Mouse (Mus musculus): Measurements from ENCODE around the gene Olfr78. TPM values are rescaled to one million over a fixed set of nuclear protein-coding genes. Genes with fewer than 3 reads are reported as not detected.

The Olfr78 gene
- total RNA-seq (2021): under 1 TPM in 1 of 2 experiments, not detected in 1; 0.24 TPM
- 0.19 and 0.46 TPM in 2 replicates for polyA plus RNA-seq (2012; rRNA removed)
- long read RNA-seq: 0 reads

DNA sequence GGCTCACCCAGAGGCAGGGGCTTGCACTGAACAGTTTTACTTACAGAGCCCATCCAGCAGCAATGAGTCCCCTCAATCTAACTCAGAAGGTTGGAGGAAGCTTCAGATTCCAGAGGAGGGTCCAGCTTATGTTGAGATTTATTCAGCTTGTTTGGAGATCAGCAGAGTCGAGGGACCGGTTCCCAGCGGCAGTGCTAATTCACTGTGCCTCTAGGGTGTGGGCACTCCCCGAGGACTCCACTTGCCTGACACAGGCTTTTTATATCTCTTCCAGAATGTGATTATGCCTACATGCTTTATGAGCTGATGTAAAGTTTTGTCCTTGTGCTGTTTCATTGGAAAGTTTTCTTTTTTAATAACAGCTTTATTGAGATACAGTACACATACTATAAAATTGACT lies at the start of gene Olfr78, which contains the start of gene Olfr560:
Gene Olfr78, minus strand, starts transcription at position 206 of the 400 bp plus-strand sequence.
Gene Olfr560, minus strand, starts transcription at position 101 of the 400 bp plus-strand sequence.
- no peak for DNase-seq

DNA sequence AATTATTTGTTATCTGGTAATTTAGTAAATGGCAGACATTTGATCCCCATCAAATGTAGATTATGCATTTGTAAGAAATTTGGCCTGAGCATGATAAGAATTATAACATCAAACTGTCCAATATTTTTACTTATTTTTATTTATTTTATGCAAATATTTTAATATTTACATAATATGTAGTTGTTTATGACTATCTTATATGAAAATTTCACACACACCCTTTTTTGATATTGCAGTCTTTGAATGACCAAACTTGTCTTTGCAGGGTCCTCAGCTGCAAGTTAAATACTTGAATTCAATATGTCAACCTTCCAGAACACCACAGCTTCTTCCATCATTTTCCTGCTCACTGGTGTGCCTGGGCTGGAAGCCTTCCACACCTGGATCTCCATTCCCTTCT lies 43.9 kb upstream of the Olfr78 start, which contains the start of gene Olfr564:
Gene Olfr564, plus strand, starts transcription at position 301 of the 400 bp plus-strand sequence.
- DNase-seq: no peak

DNA sequence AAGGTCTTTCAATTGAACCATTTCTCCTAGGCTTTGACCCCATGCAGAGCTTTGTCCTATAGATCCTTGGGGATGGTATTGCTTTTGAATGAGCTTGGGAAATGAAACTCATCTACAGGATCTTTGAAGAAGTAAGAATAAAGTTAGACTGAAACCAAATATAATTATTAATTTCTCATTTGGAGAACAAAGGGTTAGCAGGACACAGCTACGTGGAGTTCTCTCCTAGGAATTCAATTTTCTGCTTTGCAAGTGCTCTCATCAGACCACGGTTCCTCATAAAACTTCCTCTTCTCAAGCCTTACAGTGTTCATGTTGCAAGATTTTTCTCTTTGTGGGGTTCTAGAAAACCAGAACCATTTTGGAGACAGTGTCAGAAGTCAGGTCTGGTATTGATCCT lies 11.7 kb upstream of the Olfr78 start, which contains the start of gene Olfr561:
Gene Olfr561, plus strand, starts transcription at position 301 of the 400 bp plus-strand sequence.
- no peak for DNase-seq

DNA sequence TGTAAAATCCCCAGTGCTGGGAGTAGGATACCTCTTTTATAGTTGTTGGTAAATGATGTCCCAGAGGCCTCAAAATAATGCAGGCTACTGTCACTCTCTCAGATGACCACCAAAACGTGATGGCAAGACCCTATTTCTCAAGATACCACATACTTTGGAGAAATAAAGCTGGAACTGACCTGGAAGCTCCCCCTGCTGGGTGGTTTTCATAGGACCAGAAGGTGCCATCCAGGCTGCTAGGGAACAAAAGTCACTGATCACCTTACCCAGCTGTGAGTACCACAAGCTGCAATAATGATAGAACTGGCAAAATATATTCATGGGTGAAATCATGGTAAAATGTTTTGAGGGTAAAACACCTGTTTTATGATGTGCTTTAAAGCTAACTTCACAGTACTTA lies 7.2 kb downstream of the Olfr78 start:
- DNase-seq: no peak

DNA sequence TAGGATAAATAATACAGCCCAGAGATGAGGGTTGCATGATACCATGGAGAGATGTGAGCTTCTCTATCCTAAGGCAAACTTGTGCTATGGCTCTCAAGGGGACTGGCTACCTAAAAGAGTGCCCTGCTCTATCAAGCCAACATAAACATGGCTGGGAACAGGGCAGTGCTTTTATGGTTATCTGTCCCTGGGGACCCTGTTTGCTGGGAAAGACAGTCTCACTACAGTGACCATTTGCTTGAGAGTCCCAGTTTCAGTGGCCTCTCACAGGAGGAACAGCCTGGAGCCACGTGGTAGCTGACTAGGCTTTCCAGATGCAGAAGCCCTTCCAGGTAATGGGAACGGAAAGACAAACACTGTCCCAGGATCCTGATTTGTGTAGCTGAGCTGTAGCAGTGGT lies 21.6 kb downstream of the Olfr78 start:
- DNase-seq: no peak

DNA sequence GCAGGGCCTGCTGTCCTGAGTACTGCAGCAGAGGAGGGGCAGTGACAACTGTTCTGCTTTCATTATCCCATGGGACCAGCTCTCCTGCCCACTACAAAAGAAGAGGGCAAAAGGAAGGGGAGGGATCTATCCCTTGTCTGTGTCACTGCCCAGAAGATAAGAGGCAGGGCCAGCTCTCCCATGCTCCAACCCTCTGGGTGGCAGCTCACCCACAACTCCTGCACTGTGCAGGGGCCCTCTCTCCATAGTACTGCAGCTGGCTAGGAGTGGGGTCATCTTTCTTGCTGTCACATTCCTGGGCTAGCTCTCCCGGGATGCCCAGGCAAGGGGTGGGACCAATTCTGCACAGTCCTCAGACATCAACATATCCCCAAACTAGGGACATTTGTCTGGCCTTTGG lies 25.5 kb downstream of the Olfr78 start:
- no peak for DNase-seq

DNA sequence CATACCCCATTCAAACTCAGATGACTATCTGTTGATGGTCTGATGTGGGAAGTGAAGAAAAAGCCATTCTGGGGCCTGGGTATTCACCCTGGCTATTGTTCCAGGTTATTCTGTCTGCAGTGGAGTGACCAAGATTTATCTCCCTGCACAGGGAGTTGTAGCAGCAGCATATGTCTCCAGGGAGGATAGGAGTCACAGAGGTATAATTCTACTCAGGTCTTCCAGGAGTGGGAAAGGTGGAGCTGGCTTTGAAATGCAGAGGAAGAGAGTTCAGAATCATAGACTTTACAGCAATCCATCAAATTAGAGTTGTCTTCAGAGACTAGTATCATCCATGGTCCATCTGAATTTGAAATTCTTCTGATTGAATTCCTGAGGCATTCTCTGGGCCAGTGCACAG lies 31.9 kb downstream of the Olfr78 start, which contains the start of gene Olfr559:
Gene Olfr559, minus strand, starts transcription at position 101 of the 400 bp plus-strand sequence.
- no peak for DNase-seq

DNA sequence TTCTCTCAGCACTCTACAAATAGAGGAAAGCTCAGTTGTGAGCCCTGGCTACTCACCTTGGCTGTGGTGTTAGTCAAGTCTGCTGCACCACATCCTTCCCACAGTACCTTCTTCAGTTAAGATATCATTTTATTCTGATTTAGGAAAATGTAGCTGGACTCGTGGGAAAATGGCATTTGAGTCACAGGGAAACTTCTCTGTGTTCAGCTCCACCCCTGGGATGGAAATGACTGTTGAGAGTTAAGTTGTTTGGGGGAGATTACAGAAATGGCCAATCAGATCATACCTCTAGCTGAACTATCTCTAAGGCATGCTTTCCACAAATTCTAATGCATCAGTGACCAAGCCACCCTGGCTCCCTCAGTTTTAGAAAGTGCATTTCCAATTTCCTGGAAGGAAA lies 40.3 kb downstream of the Olfr78 start, which contains the start of gene Olfr33:
Gene Olfr33, minus strand, starts transcription at position 101 of the 400 bp plus-strand sequence.
- DNase-seq: no peak

DNA sequence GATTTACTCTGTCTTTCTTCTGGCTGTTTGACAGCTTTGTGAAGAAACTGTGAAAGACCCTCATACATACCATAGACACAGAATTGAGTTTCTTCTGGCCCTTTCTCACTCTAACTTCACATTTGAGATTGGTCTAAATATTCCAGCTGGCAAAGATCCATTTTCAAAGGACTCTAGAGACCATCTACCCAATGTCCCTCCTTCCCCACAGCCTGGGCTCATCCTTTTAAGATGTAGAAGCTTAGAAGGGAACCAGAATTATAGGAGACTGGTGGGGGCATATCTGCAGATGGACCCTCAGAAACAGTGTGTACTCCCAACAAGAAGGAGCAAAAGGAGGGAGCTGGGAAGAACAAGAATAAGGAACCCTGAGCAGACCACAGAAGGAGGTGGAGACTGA lies 57.4 kb downstream of the Olfr78 start, which contains the start of gene Olfr558:
Gene Olfr558, plus strand, starts transcription at position 301 of the 400 bp plus-strand sequence.
- no peak for DNase-seq

DNA sequence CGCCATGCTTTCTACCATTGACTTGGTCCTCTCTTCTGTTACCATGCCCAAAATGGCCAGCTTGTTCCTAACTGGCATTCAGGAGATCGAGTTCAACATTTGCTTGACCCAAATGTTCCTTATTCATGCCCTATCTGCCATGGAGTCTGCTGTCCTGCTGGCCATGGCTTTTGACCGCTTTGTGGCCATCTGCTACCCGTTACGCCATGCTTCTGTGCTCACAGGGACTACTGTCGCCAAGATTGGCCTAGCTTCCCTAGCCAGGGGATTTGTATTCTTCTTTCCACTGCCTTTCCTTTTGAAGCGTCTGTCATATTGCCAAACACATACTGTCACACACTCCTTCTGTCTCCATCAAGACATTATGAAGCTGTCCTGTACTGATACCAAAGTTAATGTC lies 60.8 kb downstream of the Olfr78 start:
- no peak for DNase-seq

DNA sequence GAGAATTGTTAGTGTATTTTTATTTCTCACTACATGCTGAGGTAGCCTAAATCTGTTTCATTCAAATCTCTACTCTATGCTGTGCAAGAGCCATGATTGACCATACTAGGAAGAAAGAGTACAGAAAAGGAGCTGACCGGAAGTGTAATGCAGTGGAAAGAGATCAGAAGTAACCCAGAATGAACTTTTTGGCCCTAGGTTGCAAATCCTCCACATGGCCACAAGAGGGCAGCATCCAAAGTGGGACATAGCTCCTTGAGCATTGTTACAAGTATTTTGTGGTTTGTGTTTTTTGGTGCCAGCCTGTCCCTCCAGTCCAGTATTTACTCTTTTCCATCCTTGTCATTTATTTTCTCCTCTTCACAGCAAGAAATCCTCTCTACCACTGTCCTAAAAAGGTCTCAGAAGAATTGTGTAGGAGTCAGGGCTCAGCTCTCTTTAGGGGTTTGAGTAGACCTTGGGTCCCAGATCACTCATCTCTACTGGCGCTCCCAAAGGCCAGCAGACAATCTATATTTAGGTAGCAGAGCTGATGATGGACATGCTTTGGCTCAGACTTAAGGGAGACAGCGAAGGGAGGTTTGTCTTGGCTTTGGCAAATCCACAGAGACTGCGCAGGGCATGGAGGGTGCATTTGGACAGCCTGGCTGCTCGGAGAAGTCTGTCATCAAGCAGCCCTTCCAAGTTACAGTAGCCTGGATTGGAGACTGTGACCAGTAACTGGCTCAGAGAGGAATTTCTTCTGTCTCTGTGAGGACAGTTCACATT lies 63.7 kb downstream of the Olfr78 start, which contains the start of gene Olfr557:
Gene Olfr557, plus strand, starts transcription at position 553 of the 768 bp plus-strand sequence.
- DNase-seq: peak; percentile 29

Other genes with a start within 250 kb of the Olfr78 start
Only the 30 nearest of the 31 such genes appear.
- not detected for gene Olfr547, start 224.7 kb downstream of the Olfr78 start, total RNA-seq (2021)
- gene Olfr547, start 224.7 kb downstream of the Olfr78 start, polyA plus RNA-seq (2012; rRNA removed): not detected in 2 replicates
- gene Olfr548-ps1, start 218.6 kb downstream of the Olfr78 start, total RNA-seq (2021): not detected
- gene Olfr548-ps1, start 218.6 kb downstream of the Olfr78 start, polyA plus RNA-seq (2012; rRNA removed): not detected in 2 replicates
- not detected for gene Olfr549, start 209.6 kb downstream of the Olfr78 start, total RNA-seq (2021)
- gene Olfr549, start 209.6 kb downstream of the Olfr78 start, polyA plus RNA-seq (2012; rRNA removed): not detected in 2 replicates
- 10 to 100 TPM; 11.7 to 16.0 TPM for gene Trim21, start 194.0 kb downstream of the Olfr78 start, total RNA-seq (2021)
- 2.4 and 3.2 TPM in 2 replicates for gene Trim21, start 194.0 kb downstream of the Olfr78 start, polyA plus RNA-seq (2012; rRNA removed)
- not detected for gene Olfr550, start 188.0 kb downstream of the Olfr78 start, total RNA-seq (2021)
- not detected in 2 replicates for gene Olfr550, start 188.0 kb downstream of the Olfr78 start, polyA plus RNA-seq (2012; rRNA removed)
- not detected for gene Olfr551, start 167.6 kb downstream of the Olfr78 start, total RNA-seq (2021)
- gene Olfr551, start 167.6 kb downstream of the Olfr78 start, polyA plus RNA-seq (2012; rRNA removed): not detected in 2 replicates
- gene Olfr552, start 161.7 kb downstream of the Olfr78 start, total RNA-seq (2021): under 1 TPM in 1 of 2 experiments, not detected in 1; 0.14 TPM
- not detected in 2 replicates for gene Olfr552, start 161.7 kb downstream of the Olfr78 start, polyA plus RNA-seq (2012; rRNA removed)
- gene Olfr553, start 141.3 kb downstream of the Olfr78 start, total RNA-seq (2021): not detected
- gene Olfr553, start 141.3 kb downstream of the Olfr78 start, polyA plus RNA-seq (2012; rRNA removed): not detected in 2 replicates
- gene Olfr554, start 121.0 kb downstream of the Olfr78 start, total RNA-seq (2021): not detected
- gene Olfr554, start 121.0 kb downstream of the Olfr78 start, polyA plus RNA-seq (2012; rRNA removed): not detected in 2 replicates
- not detected for gene Olfr555, start 100.6 kb downstream of the Olfr78 start, total RNA-seq (2021)
- gene Olfr555, start 100.6 kb downstream of the Olfr78 start, polyA plus RNA-seq (2012; rRNA removed): not detected in 2 replicates
- gene Olfr556, start 94.6 kb downstream of the Olfr78 start, total RNA-seq (2021): not detected
- gene Olfr556, start 94.6 kb downstream of the Olfr78 start, polyA plus RNA-seq (2012; rRNA removed): not detected in 2 replicates
- gene Trim68, start 72.1 kb downstream of the Olfr78 start, total RNA-seq (2021): 1 to 10 TPM; 6.9 to 8.4 TPM
- gene Trim68, start 72.1 kb downstream of the Olfr78 start, polyA plus RNA-seq (2012; rRNA removed): 9.4 and 10.1 TPM in 2 replicates
- gene Olfr557, start 63.6 kb downstream of the Olfr78 start, total RNA-seq (2021): not detected
- 0.03 TPM in 1 of 2 replicates, not detected in the other for gene Olfr557, start 63.6 kb downstream of the Olfr78 start, polyA plus RNA-seq (2012; rRNA removed)
- gene Olfr558, start 57.3 kb downstream of the Olfr78 start, total RNA-seq (2021): under 1 TPM; 0.26 to 0.31 TPM
- gene Olfr558, start 57.3 kb downstream of the Olfr78 start, polyA plus RNA-seq (2012; rRNA removed): 0.38 and 0.51 TPM in 2 replicates
- gene Olfr33, start 40.4 kb downstream of the Olfr78 start, total RNA-seq (2021): not detected
- gene Olfr33, start 40.4 kb downstream of the Olfr78 start, polyA plus RNA-seq (2012; rRNA removed): 0.11 TPM in 1 of 2 replicates, not detected in the other
- not detected for gene Olfr559, start 32.0 kb downstream of the Olfr78 start, total RNA-seq (2021)
- not detected in 2 replicates for gene Olfr559, start 32.0 kb downstream of the Olfr78 start, polyA plus RNA-seq (2012; rRNA removed)
- gene Olfr560, start 105 bp downstream of the Olfr78 start, total RNA-seq (2021): not detected
- not detected in 2 replicates for gene Olfr560, start 105 bp downstream of the Olfr78 start, polyA plus RNA-seq (2012; rRNA removed)
- not detected for gene Olfr561, start 11.8 kb upstream of the Olfr78 start, total RNA-seq (2021)
- not detected in 2 replicates for gene Olfr561, start 11.8 kb upstream of the Olfr78 start, polyA plus RNA-seq (2012; rRNA removed)
- gene Olfr564, start 44.0 kb upstream of the Olfr78 start, total RNA-seq (2021): not detected
- not detected in 2 replicates for gene Olfr564, start 44.0 kb upstream of the Olfr78 start, polyA plus RNA-seq (2012; rRNA removed)
- not detected for gene Olfr566, start 99.3 kb upstream of the Olfr78 start, total RNA-seq (2021)
- gene Olfr566, start 99.3 kb upstream of the Olfr78 start, polyA plus RNA-seq (2012; rRNA removed): not detected in 2 replicates
- gene Olfr568, start 117.7 kb upstream of the Olfr78 start, total RNA-seq (2021): not detected
- not detected in 2 replicates for gene Olfr568, start 117.7 kb upstream of the Olfr78 start, polyA plus RNA-seq (2012; rRNA removed)
- gene Olfr569, start 131.4 kb upstream of the Olfr78 start, total RNA-seq (2021): not detected
- gene Olfr569, start 131.4 kb upstream of the Olfr78 start, polyA plus RNA-seq (2012; rRNA removed): not detected in 2 replicates
- not detected for gene Olfr570, start 135.1 kb upstream of the Olfr78 start, total RNA-seq (2021)
- not detected in 2 replicates for gene Olfr570, start 135.1 kb upstream of the Olfr78 start, polyA plus RNA-seq (2012; rRNA removed)
- gene Olfr571, start 158.1 kb upstream of the Olfr78 start, total RNA-seq (2021): not detected
- not detected in 2 replicates for gene Olfr571, start 158.1 kb upstream of the Olfr78 start, polyA plus RNA-seq (2012; rRNA removed)
- not detected for gene Olfr572, start 164.9 kb upstream of the Olfr78 start, total RNA-seq (2021)
- gene Olfr572, start 164.9 kb upstream of the Olfr78 start, polyA plus RNA-seq (2012; rRNA removed): not detected in 2 replicates
- gene Olfr573-ps1, start 183.1 kb upstream of the Olfr78 start, total RNA-seq (2021): not detected
- gene Olfr573-ps1, start 183.1 kb upstream of the Olfr78 start, polyA plus RNA-seq (2012; rRNA removed): not detected in 2 replicates
- not detected for gene Olfr574, start 189.0 kb upstream of the Olfr78 start, total RNA-seq (2021)
- gene Olfr574, start 189.0 kb upstream of the Olfr78 start, polyA plus RNA-seq (2012; rRNA removed): not detected in 2 replicates
- gene Olfr575, start 199.3 kb upstream of the Olfr78 start, total RNA-seq (2021): not detected
- not detected in 2 replicates for gene Olfr575, start 199.3 kb upstream of the Olfr78 start, polyA plus RNA-seq (2012; rRNA removed)
- gene Olfr576, start 203.2 kb upstream of the Olfr78 start, total RNA-seq (2021): not detected
- gene Olfr576, start 203.2 kb upstream of the Olfr78 start, polyA plus RNA-seq (2012; rRNA removed): not detected in 2 replicates
- gene Olfr577, start 216.5 kb upstream of the Olfr78 start, total RNA-seq (2021): not detected
- not detected in 2 replicates for gene Olfr577, start 216.5 kb upstream of the Olfr78 start, polyA plus RNA-seq (2012; rRNA removed)

Measured in adrenal gland, adult 2 months (tissue).